Mouse (Mus musculus): ENCODE measurements around the gene Emc9. TPM values are rescaled to one million over a fixed set of nuclear protein-coding genes. Genes with fewer than 3 reads are reported as not detected.

The Emc9 gene
- total RNA-seq, 1 experiment from 2014 or later, result 5.0 TPM

DNA sequence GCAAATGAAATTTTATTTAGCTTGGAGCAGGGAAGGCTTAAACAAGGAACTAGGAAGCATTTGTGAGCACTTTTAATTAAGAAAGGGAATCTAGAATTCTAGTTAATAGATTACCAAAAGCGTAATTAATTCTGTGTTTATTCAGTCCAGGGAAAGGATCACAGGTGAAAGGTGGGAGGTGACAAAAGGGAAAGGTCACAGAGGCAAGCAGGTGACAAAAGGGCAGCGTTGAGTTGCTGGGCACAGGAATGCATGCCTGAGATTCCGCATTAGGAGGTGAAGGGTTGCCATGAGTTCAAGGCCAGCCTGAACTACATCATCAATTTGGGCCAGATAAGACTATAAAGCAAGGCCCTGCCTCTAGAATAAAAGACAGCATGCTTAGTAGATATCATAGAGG lies 17.6 kb downstream of the Emc9 start:
- ATAC-seq (ENCODE audit: extremely low read depth, insufficient number of reproducible peaks, low FRiP score, poor library complexity, severe bottlenecking), result no peak

DNA sequence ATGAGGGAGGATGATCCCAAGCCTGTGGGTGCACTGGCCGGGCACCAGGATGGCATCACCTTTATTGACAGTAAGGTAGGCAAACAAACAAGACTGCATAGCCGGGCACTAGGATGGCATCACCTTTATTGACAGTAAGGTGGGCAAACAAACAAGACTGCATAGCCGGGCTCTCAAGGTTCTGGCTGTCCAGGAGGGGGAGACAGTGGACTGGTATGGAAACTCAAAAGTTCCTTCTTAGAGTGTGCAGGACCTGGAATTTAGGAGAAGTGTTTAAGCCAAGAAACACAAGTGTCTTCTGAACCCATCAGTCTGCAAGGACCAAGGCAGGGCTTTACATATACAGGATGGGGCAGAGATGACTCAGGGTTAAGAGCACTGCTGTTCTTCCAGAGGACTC lies 19.4 kb downstream of the Emc9 start:
- ATAC-seq (ENCODE audit: extremely low read depth, insufficient number of reproducible peaks, low FRiP score, poor library complexity, severe bottlenecking), result no peak

DNA sequence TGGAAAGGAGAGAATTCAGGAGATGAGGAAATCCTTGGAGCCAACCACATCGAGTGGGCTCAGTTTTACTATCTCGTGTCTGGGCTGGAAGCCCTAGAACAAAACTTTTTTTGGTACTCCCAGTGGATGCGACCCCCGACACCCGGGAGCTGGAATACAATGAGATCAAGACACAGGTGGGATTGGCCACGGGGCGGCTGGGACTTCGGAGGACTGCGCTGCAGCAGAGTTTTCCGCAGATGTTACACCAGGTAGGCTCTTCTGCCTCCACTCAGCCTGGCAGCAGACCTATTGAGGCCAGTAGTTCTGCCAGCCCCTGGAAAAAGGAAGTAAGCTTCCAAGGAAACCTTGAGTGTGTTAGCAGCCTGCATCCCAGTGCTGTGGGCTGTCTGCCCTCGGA lies 21.9 kb downstream of the Emc9 start:
- ATAC-seq (ENCODE audit: extremely low read depth, insufficient number of reproducible peaks, low FRiP score, poor library complexity, severe bottlenecking), result no peak

DNA sequence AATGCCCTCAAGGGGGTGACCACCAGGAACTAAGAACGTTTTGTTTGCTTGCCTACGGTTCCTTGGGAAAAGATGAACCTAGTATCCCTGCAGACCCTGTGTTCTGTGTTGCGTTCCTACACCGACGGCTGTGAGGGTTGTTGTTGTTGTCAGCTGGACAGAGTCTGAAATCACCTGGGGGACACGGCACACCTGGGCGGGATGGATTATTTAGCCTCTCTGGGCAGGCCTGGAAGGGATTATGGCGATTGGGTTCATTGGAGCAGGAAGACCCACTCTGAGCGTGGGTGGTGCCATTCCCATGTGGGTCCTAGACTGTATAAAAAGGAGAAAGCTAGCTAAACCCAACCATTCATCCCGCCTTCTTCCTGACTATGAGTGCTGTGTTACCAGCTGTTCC lies 23.2 kb downstream of the Emc9 start:
- no peak for ATAC-seq (ENCODE audit: extremely low read depth, insufficient number of reproducible peaks, low FRiP score, poor library complexity, severe bottlenecking)

DNA sequence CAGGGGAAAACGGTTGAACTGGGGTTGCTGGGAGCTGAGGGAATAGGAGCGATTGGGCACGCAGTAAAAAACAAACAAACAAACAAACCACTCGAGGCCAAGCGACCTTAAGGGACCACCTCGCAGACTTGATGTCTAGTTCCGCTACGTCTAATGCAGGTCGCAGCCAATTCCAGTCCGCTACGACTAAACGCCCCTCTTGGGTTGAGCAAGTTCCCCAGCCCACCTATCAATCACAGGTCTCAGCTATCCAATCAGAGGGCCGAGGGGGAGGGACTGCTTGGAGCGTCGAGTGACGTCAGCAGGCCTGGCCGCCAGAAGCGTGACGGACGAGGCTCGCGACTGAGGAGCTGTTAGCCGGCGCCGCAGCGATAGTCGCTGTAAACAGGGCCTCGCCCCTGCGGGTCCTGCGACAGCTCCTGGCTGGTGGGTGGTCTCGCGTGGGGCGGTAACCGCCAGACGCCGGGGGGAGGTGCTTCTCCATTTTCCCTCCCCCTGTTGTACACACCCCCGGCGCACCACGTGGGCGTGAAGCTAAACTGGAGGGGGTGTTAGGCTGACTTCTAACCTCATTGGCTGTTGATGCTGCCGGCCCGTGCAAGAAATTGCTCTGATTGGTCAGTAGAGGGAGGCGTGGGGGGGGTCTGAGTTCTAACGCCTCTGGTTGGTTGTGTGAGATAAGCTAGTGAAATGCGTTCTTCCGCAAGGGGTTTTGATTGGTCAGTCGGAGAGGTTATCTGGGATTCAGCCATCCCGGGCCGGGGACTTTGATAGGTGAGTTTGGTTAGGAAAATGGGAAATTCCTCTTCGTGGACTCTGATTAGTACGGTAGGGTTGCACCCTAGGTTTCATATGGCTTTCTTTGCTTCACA lies 24.7 kb downstream of the Emc9 start, which contains the start of gene A730061H03Rik:
Gene A730061H03Rik, minus strand, starts transcription at position 205 of the 872 bp plus-strand sequence.
- ATAC-seq (ENCODE audit: extremely low read depth, insufficient number of reproducible peaks, low FRiP score, poor library complexity, severe bottlenecking), result peak; percentile 77

DNA sequence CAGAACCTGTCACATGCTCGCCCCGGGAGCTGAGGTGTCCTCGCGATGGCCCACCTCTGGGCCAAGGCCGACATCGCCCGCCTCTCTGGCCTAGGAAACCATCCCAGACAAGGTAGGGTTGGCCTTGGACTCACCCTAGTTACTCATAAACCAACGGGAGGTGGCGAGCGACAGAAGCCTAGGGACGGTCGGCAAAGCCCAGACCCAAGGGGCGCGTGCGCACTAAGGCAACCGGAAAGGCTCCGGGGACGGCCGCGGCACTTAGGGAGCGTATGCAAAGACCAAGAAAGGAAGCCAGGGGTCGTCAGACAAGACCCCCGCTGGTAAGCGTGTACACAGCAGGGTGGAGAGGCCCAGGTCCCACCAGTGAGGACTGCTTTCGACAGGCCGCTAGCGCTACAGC lies 25.3 kb downstream of the Emc9 start, which contains the start of gene Dcaf11:
Gene Dcaf11, plus strand, starts transcription at position 208 of the 403 bp plus-strand sequence.
- peak; percentile 42 for ATAC-seq (ENCODE audit: extremely low read depth, insufficient number of reproducible peaks, low FRiP score, poor library complexity, severe bottlenecking)

DNA sequence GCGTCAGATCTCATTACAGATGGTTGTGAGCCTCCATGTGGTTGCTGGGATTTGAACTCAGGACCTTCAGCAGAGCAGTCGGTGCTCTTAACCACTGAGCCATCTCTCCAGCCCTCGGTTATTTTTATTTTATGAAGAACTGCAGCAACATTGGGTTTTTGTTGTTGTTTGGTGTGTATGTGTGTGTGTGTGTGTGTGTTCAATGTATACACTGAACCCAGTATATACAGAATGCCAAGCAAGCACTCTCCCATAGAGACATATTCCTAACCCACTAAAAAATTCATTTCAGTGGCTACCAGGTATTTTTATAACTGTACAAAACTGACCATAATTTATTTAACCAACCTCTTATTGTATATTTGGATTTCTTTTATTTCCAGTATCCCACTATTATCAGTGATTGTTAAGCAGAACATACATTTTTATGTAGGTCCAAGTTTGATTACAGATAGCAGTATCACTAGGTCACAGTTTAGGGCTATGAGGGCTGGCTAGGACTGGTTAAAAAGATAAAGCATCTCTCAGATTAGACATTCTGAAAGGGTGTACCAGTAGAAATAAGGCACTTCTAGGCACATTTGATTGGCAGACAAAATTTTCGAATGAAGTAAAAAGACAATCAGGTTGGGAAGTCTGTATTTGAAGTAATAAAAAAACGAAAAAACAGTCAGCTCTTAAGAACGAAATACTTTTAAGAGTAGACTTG lies 26.2 kb downstream of the Emc9 start:
- ATAC-seq (ENCODE audit: extremely low read depth, insufficient number of reproducible peaks, low FRiP score, poor library complexity, severe bottlenecking), result no peak

GRCm38 (mm10) chr14:55557587-55557986 lies 27.5 kb downstream of the Emc9 start:
- ATAC-seq (ENCODE audit: extremely low read depth, insufficient number of reproducible peaks, low FRiP score, poor library complexity, severe bottlenecking), result no peak

- peak; percentile 43 for ATAC-seq (ENCODE audit: extremely low read depth, insufficient number of reproducible peaks, low FRiP score, poor library complexity, severe bottlenecking)
These were observed 28.1 kb downstream of the Emc9 start for GRCm38 (mm10) chr14:55557003-55557402.

- ATAC-seq (ENCODE audit: extremely low read depth, insufficient number of reproducible peaks, low FRiP score, poor library complexity, severe bottlenecking), result no peak
These were observed 29.3 kb downstream of the Emc9 start for GRCm38 (mm10) chr14:55555788-55556187.

DNA sequence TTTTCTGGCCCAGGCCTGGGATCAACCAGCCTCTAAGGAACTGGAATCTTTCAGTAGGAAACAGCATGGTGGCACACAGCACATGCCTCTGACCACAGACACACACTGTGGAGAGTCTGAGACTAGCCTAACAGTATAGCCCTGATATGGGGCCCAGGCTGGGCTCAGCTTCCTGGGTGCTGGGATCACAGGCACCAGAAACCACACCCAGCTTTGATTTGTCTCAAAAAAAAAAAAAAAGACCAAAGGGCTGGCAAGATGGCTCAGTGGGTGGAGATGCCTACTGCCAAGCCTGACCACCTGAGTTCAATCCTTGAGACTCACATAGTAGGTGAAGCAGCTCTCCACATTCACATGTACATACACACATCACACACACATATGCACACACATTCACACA lies 30.5 kb downstream of the Emc9 start:
- no peak for ATAC-seq (ENCODE audit: extremely low read depth, insufficient number of reproducible peaks, low FRiP score, poor library complexity, severe bottlenecking)

- ATAC-seq (ENCODE audit: extremely low read depth, insufficient number of reproducible peaks, low FRiP score, poor library complexity, severe bottlenecking), result no peak
These were observed 33.3 kb downstream of the Emc9 start for GRCm38 (mm10) chr14:55551794-55552193.

GRCm38 (mm10) chr14:55551347-55551746 lies 33.8 kb downstream of the Emc9 start:
- no peak for ATAC-seq (ENCODE audit: extremely low read depth, insufficient number of reproducible peaks, low FRiP score, poor library complexity, severe bottlenecking)

DNA sequence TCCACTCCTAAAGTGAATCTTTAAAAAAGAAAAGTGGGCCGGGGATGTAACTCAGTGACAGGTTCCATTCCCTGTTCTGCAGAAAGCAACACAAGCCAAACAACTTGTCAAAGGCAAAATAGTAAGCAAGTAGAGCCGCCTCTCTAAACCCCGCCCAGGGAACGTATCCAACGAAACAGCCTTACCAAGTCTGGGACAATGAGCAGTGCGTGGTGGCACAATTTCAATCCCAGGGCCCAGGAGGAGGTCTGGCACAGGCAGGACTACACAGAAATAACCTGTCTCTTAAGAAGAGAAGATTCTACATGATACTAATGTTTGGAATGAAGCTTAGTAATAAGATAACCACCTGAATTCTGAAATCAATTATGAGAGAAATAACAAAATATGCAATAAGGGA lies 34.9 kb downstream of the Emc9 start:
- ATAC-seq (ENCODE audit: extremely low read depth, insufficient number of reproducible peaks, low FRiP score, poor library complexity, severe bottlenecking), result no peak

DNA sequence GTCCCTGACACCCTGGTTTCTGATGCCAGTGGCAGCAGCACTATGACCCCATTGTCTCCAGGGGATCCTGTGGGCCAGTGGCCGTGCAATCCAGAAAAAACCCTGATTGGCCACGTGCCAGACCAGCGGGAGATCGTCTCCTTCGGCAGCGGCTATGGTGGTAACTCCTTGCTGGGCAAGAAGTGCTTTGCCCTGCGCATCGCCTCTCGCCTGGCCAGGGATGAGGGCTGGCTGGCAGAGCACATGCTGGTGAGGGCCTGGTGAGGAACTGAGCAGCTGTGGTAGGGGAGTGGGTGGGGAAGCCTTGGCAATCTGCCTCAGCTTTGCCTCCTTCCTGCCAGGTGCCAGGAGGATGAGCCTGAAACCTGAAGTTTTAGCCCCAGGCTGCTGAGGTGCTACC lies 40.8 kb downstream of the Emc9 start:
- ATAC-seq (ENCODE audit: extremely low read depth, insufficient number of reproducible peaks, low FRiP score, poor library complexity, severe bottlenecking), result no peak

DNA sequence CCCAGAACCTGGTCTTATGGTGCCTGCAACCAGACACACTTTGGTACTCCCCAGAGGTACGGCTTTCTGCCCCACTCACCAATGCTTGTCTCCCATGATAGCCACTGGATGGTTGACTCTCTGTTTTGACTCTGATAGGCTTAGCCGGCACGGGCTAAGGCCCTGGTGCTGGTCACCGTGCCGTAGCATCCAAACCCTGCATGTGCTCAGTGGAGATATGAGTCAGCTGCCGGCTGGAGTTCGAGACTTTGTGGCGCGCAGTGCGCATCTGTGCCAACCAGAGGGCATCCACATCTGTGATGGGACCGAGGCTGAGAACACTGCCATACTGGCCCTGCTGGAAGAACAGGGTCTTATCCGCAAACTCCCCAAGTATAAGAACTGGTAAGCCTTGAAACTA lies 42.8 kb downstream of the Emc9 start:
- no peak for ATAC-seq (ENCODE audit: extremely low read depth, insufficient number of reproducible peaks, low FRiP score, poor library complexity, severe bottlenecking)

- peak; percentile 7; the same call in 1 of the 2 replicates for ATAC-seq (ENCODE audit: extremely low read depth, insufficient number of reproducible peaks, low FRiP score, poor library complexity, severe bottlenecking)
These were observed 44.2 kb downstream of the Emc9 start for GRCm38 (mm10) chr14:55540787-55541321.

DNA sequence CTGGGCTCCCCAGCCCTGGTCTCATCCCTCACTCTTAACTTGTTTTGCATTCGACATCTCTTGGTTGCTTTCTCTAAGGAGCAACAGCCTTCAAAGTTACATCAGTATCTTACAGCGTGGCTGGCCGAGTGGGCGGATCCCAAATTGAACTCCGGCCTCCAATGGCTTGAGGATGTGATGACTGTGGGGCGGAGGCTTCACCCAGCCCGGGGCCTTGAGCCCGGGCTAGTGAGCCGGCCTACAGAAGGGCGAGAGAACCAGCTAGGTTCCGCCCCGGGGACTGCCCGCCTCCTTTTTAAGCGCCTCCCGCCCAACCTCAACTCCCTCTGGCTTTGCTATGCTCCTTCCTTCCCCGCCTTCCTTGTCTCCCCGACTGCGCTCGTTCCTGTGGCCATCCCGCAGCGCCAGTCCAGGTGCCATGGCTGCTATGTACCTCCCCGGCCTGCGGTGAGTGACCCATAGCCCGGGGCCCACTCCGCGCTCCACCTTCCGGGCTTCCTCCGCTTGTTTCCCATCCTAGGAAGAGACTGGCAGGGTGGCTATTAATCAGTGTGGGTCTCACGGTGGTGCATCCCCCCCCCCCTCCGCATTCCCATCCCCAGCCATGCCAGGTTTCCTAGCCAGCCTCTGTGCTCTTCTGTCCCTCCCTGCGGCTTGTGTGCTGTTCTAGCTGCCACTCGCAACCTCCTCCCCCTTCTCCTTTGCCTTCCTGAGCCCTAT lies 44.9 kb downstream of the Emc9 start, which contains the start of gene Pck2:
Gene Pck2, plus strand, starts transcription at position 200 of the 720 bp plus-strand sequence.
- peak; percentile 91 for ATAC-seq (ENCODE audit: extremely low read depth, insufficient number of reproducible peaks, low FRiP score, poor library complexity, severe bottlenecking)

DNA sequence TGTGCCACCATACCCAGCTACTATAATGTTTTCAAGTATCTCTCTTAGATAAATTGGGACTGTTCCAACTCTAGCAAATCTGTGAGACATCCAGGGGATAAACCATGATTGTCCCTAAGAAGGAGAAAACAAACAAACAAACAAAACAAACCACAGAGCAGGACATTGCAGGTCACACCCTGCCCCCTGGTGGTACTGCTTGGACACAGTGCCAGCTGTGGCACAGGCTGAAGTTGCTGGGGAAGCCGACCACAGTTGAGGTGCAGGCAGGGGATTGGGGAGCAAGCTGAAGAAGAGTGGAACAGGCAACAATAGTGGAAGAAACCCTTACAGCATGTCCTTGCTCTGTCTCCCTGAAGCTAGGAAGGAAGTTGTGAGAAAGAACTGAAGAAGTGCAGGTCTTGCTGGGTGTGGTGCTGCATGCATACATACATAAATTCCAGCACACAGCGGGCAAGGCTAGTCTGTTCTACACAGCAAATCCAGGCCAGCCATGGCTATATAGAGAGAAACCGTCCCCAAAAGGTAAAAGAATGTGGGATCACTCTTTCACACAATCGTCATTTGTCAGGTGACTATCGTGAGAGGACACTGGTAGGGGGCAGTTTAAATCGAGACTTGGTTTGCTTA lies 48.9 kb downstream of the Emc9 start:
- no peak for ATAC-seq (ENCODE audit: extremely low read depth, insufficient number of reproducible peaks, low FRiP score, poor library complexity, severe bottlenecking)

All from neutrophil, adult 5-6 weeks (primary cell).